Mouse (Mus musculus) stomach, postnatal 0 days (tissue): Measurements from ENCODE around the gene Klk11. TPM values are rescaled to one million over a fixed set of nuclear protein-coding genes. Genes with fewer than 3 reads are reported as not detected.
A peak's percentile ranks its signal among the peaks of the same experiment; 100 is the strongest.

Experiments
- ATAC-seq: fragments of 200-750 bp; cut with Nextera tagmentation; 2 replicates; pipeline ENCODE4 v1.8.0; 2017; ENCODE audit not compliant: low FRiP score, low TSS enrichment
- DNase-seq: peaks from one replicate; pipeline ENCODE4 v3.0.0-alpha.2; 2016; ENCODE audit warnings: low spot score
- H3K27ac ChIP-seq: fragments of 300-500 bp; sonication (generic); replicated peaks from 2 replicates; pipeline ENCODE4 v1.5.1; 2014; ENCODE audit warnings: mild to moderate bottlenecking, control low read depth
- H3K27me3 ChIP-seq: fragments of 300-500 bp; sonication (generic); 2 replicates; pipeline ENCODE4 v1.6.1; 2014; ENCODE audit warnings: low read length; ENCODE audit not compliant: control insufficient read depth, insufficient read depth
- H3K36me3 ChIP-seq: fragments of 300-500 bp; sonication (generic); 2 replicates; pipeline ENCODE4 v1.6.1; 2014; ENCODE audit warnings: low read length, mixed read lengths; ENCODE audit not compliant: control insufficient read depth, insufficient read depth
- H3K4me1 ChIP-seq: fragments of 300-500 bp; sonication (generic); replicated peaks from 2 replicates; pipeline ENCODE4 v1.6.1; 2014; ENCODE audit warnings: antibody characterized with exemption; ENCODE audit not compliant: control insufficient read depth, insufficient read depth
- H3K4me2 ChIP-seq: fragments of 300-500 bp; sonication (generic); replicated peaks from 2 replicates; pipeline ENCODE4 v1.6.1; 2014; ENCODE audit warnings: low read depth, mild to moderate bottlenecking, control low read depth, moderate library complexity
- H3K4me3 ChIP-seq: fragments of 300-500 bp; sonication (generic); 2 replicates; pipeline ENCODE4 v1.5.1; 2014; ENCODE audit warnings: low read depth, low read length, control low read depth
- H3K9ac ChIP-seq: fragments of 300-500 bp; sonication (generic); 2 replicates; pipeline ENCODE4 v1.6.1; 2014; ENCODE audit warnings: mild to moderate bottlenecking, low read length, control low read depth, mixed read lengths
- H3K9me3 ChIP-seq: fragments of 300-500 bp; sonication (generic); 2 replicates; pipeline ENCODE4 v1.6.1; 2016; ENCODE audit warnings: low read length; ENCODE audit not compliant: control insufficient read depth
- CTCF ChIP-seq: IDR thresholded peaks from 2 replicates; pipeline ENCODE4 v1.5.1; 2016; ENCODE audit warnings: antibody characterized with exemption, low read depth, mild to moderate bottlenecking, moderate library complexity
- EP300 ChIP-seq: optimal IDR thresholded peaks from 2 replicates; pipeline ENCODE3; 2016; ENCODE audit warnings: antibody characterized with exemption
- WGBS: fragments of 180-500 bp; shearing (Covaris S2); extraction: QIAGEN DNeasy Blood & Tissue Kit; methylation state at CpG from one replicate; pipeline ENCODE4 v1.1.7; 2014; 5-methylcytosine and 5-hydroxymethylcytosine counted together
- polyA plus RNA-seq: library from polyadenylated mRNA; unstranded; fragments of >200 nt; fragmentation: Nextera tagmentation; extraction: Ambion mirVana; gene quantifications from 2 replicates; pipeline ENCODE4 v1.2.1, GENCODE M21; 2015

Gene Klk11
- polyA plus RNA-seq, 1 experiment from 2014 or later, result 52.3 TPM

DNA sequence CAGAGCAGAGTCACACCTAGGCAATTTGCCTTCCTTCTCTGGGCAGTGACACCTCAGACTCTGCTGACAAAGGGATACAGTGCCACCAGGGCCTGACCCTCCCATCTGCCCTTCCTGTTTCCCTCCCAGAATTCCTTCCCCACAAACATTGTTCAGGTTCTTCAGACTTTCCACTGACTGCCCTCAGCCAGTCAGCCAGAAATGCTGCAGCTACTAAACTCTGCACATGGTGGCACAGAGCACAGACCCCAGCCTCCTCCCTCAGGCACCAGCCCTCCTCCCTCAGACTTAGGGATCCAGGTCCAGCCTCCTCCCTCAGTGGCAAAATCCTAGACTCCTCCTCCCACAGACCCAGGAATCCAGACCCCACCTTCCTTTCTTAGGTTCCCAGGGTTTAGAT lies 42.3 kb downstream of the Klk11 start:
- Histone ChIP-seq H3K9ac (no peak overlapping the region), H3K27ac (no peak overlapping the region)

DNA sequence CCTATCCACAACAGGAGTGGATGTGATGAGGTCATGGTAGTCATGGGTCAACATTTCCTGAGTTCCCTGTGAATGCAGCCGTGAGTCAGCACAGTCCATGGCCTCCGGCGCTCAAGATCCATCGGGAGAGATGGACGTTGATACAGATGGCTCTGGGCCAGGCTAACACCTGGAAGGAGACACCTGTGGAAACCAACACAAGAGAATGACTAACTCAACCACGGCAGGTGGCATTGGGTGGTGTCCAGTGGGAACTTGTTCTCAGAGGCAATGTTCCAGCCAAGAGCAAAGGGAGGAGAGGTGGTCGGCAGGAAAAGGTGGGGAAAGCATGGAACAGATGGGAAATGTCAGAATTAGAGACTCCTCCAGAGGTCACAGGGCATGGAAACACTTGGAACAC lies 47.2 kb downstream of the Klk11 start:
- Histone ChIP-seq H3K27me3 (no peaks in the 10 kb centered on the region), H3K9ac (no peak overlapping the region), H3K27ac (no peak overlapping the region), H3K9me3 (no peaks in the 10 kb centered on the region), H3K4me3 (no peak overlapping the region), H3K4me2 (no peak overlapping the region), H3K4me1 (no peaks in the 10 kb centered on the region), H3K36me3 (no peaks in the 10 kb centered on the region)
- peak; percentile 40; the same call in 1 of the 2 replicates for ATAC-seq
- DNase-seq, result no peak
- WGBS, result 77% methylated on average over 7 of the region's 7 CpGs
- no peak for TF ChIP-seq CTCF
- TF ChIP-seq EP300, result no peak

More for the DNA sequence above, 42.3 kb downstream of the Klk11 start:
- no peaks in the 10 kb centered on the region for H3K36me3 ChIP-seq
- no peaks in the 10 kb centered on the region for H3K9me3 ChIP-seq
- TF ChIP-seq EP300 (no peak), CTCF (no peak)
- H3K4me1 ChIP-seq, result no peaks in the 10 kb centered on the region
- ATAC-seq (no peak), DNase-seq (no peak)
- no peak overlapping the region for H3K4me2 ChIP-seq
- H3K27me3 ChIP-seq, result no peaks in the 10 kb centered on the region; the same call in 1 of the 2 replicates
- H3K4me3 ChIP-seq, result no peak overlapping the region

DNA sequence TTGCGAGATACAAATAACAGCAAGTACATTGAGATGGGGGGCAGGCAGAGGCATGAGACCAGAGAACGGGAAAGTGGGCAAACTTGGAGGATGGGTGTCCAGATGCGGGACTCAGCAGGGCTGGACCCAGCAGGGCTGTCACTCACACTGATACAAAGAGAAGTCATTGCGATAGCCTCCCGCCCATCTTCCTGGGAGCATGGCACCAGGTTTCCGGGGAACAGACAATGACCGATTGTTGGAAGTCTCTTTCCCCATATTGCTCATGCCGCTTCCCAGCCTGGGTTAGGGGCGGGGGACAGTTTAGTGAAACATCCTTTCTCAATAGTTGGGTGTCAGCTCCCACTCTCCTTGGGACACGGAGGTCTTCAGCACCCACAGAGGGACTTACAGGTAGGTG lies 49.8 kb downstream of the Klk11 start, which contains the start of gene Klk6:
Gene Klk6, plus strand, starts transcription at position 301 of the 400 bp plus-strand sequence.
- Histone ChIP-seq H3K36me3 (no peaks in the 10 kb centered on the region), H3K9ac (no peak within 1 kb of the TSS), H3K27ac (no peak within 1 kb of the TSS), H3K4me1 (no peaks in the 10 kb centered on the region), H3K27me3 (no peaks in the 10 kb centered on the region), H3K9me3 (no peaks in the 10 kb centered on the region), H3K4me3 (no peak within 1 kb of the TSS), H3K4me2 (no peak within 1 kb of the TSS)
- TF ChIP-seq EP300, result no peak
- no peak for TF ChIP-seq CTCF
- ATAC-seq (no peak), DNase-seq (no peak)
- WGBS, result 79% methylated on average over 10 of the region's 10 CpGs

DNA sequence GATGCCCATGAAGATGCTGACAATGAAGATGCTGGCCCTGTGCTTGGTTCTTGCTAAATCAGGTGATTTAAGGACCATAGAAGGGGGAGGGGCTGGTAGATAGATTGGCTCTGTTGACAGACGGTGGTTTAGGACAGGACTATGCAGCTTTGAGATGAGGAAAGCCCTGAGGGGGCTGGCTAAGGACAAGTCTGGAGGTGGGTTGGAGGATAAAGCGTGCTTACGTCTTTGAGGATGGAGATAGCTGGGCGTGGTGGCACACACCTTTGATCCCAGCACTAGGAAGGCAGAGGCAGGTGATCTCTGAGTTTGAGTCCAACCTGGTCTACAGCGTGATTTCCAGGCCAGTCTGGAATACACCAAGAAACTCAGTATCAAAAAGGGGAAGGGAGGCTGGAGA lies 51.7 kb downstream of the Klk11 start:
- Histone ChIP-seq H3K9ac (no peak overlapping the region), H3K9me3 (no peaks in the 10 kb centered on the region), H3K27ac (no peak overlapping the region), H3K27me3 (no peaks in the 10 kb centered on the region), H3K4me1 (no peaks in the 10 kb centered on the region), H3K4me2 (no peak overlapping the region), H3K4me3 (no peak overlapping the region), H3K36me3 (no peaks in the 10 kb centered on the region)
- no peak for TF ChIP-seq CTCF
- no peak for TF ChIP-seq EP300
- no peak for DNase-seq
- 83% methylated on average over 5 of the region's 5 CpGs for WGBS
- ATAC-seq, result no peak

DNA sequence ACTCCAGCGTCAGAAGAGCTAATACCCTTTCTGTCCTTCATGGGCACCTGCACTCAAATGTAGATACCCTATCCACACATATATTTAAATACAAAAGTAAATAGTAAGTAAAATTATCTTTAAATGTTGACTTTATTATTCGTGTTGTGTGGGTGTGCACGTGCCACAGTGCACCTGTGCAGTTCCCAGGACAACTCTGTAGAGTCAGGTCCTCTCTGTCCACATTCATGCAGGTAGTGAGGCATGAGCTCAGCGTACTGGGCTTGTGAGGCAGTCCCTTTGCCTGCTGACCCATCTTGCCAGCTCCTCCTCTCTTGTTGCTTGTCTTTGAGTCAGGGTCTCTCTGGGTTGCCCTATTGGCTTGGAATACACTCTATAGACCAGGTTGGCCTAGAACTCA lies 53.3 kb downstream of the Klk11 start:
- Histone ChIP-seq H3K27me3 (no peaks in the 10 kb centered on the region), H3K27ac (no peak overlapping the region), H3K36me3 (no peaks in the 10 kb centered on the region), H3K4me2 (no peak overlapping the region), H3K4me1 (no peaks in the 10 kb centered on the region), H3K9me3 (no peaks in the 10 kb centered on the region), H3K9ac (no peak overlapping the region), H3K4me3 (no peak overlapping the region)
- TF ChIP-seq CTCF, result no peak
- no peak for TF ChIP-seq EP300
- DNase-seq, result no peak
- 48% methylated on average over 4 of the region's 4 CpGs for WGBS
- ATAC-seq, result no peak

Other genes starting within 250 kb of the Klk11 start
- 2.0 and 2.1 TPM in 2 replicates for gene Cd33, start 230.2 kb upstream of the Klk11 start, polyA plus RNA-seq
- 1.2 TPM in 2 replicates for gene Zfp658, start 212.3 kb upstream of the Klk11 start, polyA plus RNA-seq
- 4.2 and 4.6 TPM in 2 replicates for gene Zfp719, start 195.0 kb upstream of the Klk11 start, polyA plus RNA-seq
- gene Zfp819, start 167.4 kb upstream of the Klk11 start, polyA plus RNA-seq, result not detected in 2 replicates
- gene Ceacam18, start 139.9 kb upstream of the Klk11 start, polyA plus RNA-seq, result 0.07 TPM in 1 of 2 replicates, not detected in the other
- gene Siglece, start 114.4 kb upstream of the Klk11 start, polyA plus RNA-seq, result 0.87 and 1.3 TPM in 2 replicates
- gene Ctu1, start 102.6 kb upstream of the Klk11 start, polyA plus RNA-seq, result 8.5 and 9.0 TPM in 2 replicates
- 4.5 and 5.8 TPM in 2 replicates for gene Klk14, start 84.2 kb upstream of the Klk11 start, polyA plus RNA-seq
- 84.7 and 93.8 TPM in 2 replicates for gene Klk13, start 62.0 kb upstream of the Klk11 start, polyA plus RNA-seq
- gene Klk12, start 5.7 kb upstream of the Klk11 start, polyA plus RNA-seq, result 34.9 and 36.2 TPM in 2 replicates
- 313 and 335 TPM in 2 replicates for gene Klk10, start 6.4 kb downstream of the Klk11 start, polyA plus RNA-seq
- 101 and 118 TPM in 2 replicates for gene Klk9, start 17.3 kb downstream of the Klk11 start, polyA plus RNA-seq
- gene Klk8, start 23.0 kb downstream of the Klk11 start, polyA plus RNA-seq, result 139 and 155 TPM in 2 replicates
- 56.5 and 56.8 TPM in 2 replicates for gene Klk7, start 36.7 kb downstream of the Klk11 start, polyA plus RNA-seq
- gene Klk6, start 49.9 kb downstream of the Klk11 start, polyA plus RNA-seq, result 11.3 and 23.9 TPM in 2 replicates
- gene Klk5, start 67.4 kb downstream of the Klk11 start, polyA plus RNA-seq, result 74.9 and 79.6 TPM in 2 replicates
- gene Klk4, start 106.6 kb downstream of the Klk11 start, polyA plus RNA-seq, result not detected in 2 replicates
- gene Klk15, start 159.1 kb downstream of the Klk11 start, polyA plus RNA-seq, result not detected in 2 replicates
- gene Klk1b8, start 176.1 kb downstream of the Klk11 start, polyA plus RNA-seq, result not detected in 2 replicates
- not detected in 2 replicates for gene Klk1b1, start 192.1 kb downstream of the Klk11 start, polyA plus RNA-seq
- not detected in 2 replicates for gene Klk1b9, start 201.5 kb downstream of the Klk11 start, polyA plus RNA-seq
- not detected in 2 replicates for gene Klk1b11, start 221.3 kb downstream of the Klk11 start, polyA plus RNA-seq
- not detected in 2 replicates for gene Klk1b26, start 237.6 kb downstream of the Klk11 start, polyA plus RNA-seq